ENCODE assay signal across 9 mouse cellular contexts in genomic region chr3:146993834-146994669, GRCm38 (mm10).
DNase-seq lines count a peak whose midpoint lies in the region; ATAC-seq and TF ChIP-seq lines count a peak whose summit lies in the region.
"Had no signal": no experiment of that assay in that cellular context is flagged by ENCODE, and none has a peak within 500 bp of the region (broad histone marks: within the 10 kb centered on the region; RNA-seq: fewer than 3 reads in every experiment).

No protein-coding gene starts in this region.

- no peaks in the 10 kb centered on the region for H3K27me3 ChIP-seq in liver, postnatal 0 days (ENCODE audit: insufficient read depth, low read length)
- H3K27me3 ChIP-seq: megakaryocyte, embryonic 14.5 days had no signal

- DNase-seq in gastrocnemius, adult 2 months, result peak; percentile 34
- no peak for DNase-seq in gastrocnemius, postnatal 25 days
- peak; percentile 12 to 36 for DNase-seq in kidney, postnatal 25 days
- peak; percentile 17 for DNase-seq in liver, postnatal 0 days
- DNase-seq in spleen, postnatal 10 days (ENCODE audit: low spot score in 2 of 2), result no peak

- H3K4me1 ChIP-seq in cortical plate, adult 2 months (ENCODE audit: control insufficient read depth, insufficient read depth, low read length), result no peaks in the 10 kb centered on the region
- H3K4me1 ChIP-seq in liver, postnatal 0 days (ENCODE audit: insufficient read depth), result no peaks in the 10 kb centered on the region
- no peaks in the 10 kb centered on the region for H3K4me1 ChIP-seq in olfactory bulb, adult 2 months (ENCODE audit: control insufficient read depth, insufficient read depth, low read length)
- H3K4me1 ChIP-seq: megakaryocyte, embryonic 14.5 days had no signal

- H3K9me3 ChIP-seq in liver, postnatal 0 days (ENCODE audit: low read length), result no peaks in the 10 kb centered on the region
- H3K9me3 ChIP-seq: megakaryocyte, embryonic 14.5 days had no signal

- no peak overlapping the region for H3K9ac ChIP-seq in liver, postnatal 0 days (replicated peaks)

- no peak overlapping the region for H3K27ac ChIP-seq in gastrocnemius, adult 2 months
- no peak overlapping the region for H3K27ac ChIP-seq in cortical plate, adult 2 months (ENCODE audit: insufficient read depth, low read length)
- H3K27ac ChIP-seq in liver, postnatal 0 days (ENCODE audit: low read depth), result no peak overlapping the region
- no peak overlapping the region for H3K27ac ChIP-seq in olfactory bulb, adult 2 months (ENCODE audit: insufficient read depth, low read depth, low read length)

- intact Hi-C loops in gastrocnemius, adult 2 months (cut with DNase I), result loop anchor here (5.0 kb wide), 1 partner anchor 1013 kb away; no protein-coding TSS in a partner anchor

- no peak for TF ChIP-seq EP300 in liver, postnatal 0 days (IDR thresholded peaks at IDR 0.05; ENCODE audit: low read depth)

- H3K4me2 ChIP-seq in liver, postnatal 0 days (ENCODE audit: low read depth, low read length), result peak overlapping the region; percentile 18; the same call in 1 of the 2 replicates

- TF ChIP-seq POLR2A in cortical plate, adult 2 months (IDR thresholded peaks at IDR 0.05; ENCODE audit: extremely low read depth, insufficient read depth, low read length), result no peak
- TF ChIP-seq POLR2A in olfactory bulb, adult 2 months (IDR thresholded peaks at IDR 0.05; ENCODE audit: insufficient read depth, low read depth, low read length), result no peak

- peak; percentile 71 for TF ChIP-seq CTCF in gastrocnemius, adult 2 months (IDR thresholded peaks at IDR 0.05)
- peak; percentile 88 for TF ChIP-seq CTCF in cortical plate, adult 2 months (IDR thresholded peaks at IDR 0.05; ENCODE audit: extremely low read depth, insufficient read depth, low read length)
- TF ChIP-seq CTCF in liver, postnatal 0 days (IDR thresholded peaks at IDR 0.05; ENCODE audit: low read depth), result peak; percentile 55
- TF ChIP-seq CTCF in olfactory bulb, adult 2 months (IDR thresholded peaks at IDR 0.05; ENCODE audit: insufficient read depth, low read depth, low read length), result peak; percentile 78

- H3K4me3 ChIP-seq in gastrocnemius, adult 2 months, result peak overlapping the region; percentile 60
- no peak overlapping the region for H3K4me3 ChIP-seq in cortical plate, adult 2 months (ENCODE audit: insufficient read depth, low read length)
- H3K4me3 ChIP-seq in liver, postnatal 0 days (ENCODE audit: low read depth, low read length), result no peak overlapping the region
- no peak overlapping the region for H3K4me3 ChIP-seq in olfactory bulb, adult 2 months (ENCODE audit: insufficient read depth, low read depth, low read length)
- H3K4me3 ChIP-seq: megakaryocyte, embryonic 14.5 days had no signal

- peak; percentile 90 for ATAC-seq in granulocyte monocyte progenitor cell, adult 5-6 weeks (replicated peaks; ENCODE audit: poor library complexity, severe bottlenecking)
- no peak for ATAC-seq in liver, postnatal 0 days

- WGBS in liver, postnatal 0 days (ENCODE audit: insufficient replicate concordance), result 43% methylated on average over 26 of the region's 26 CpGs
- WGBS in olfactory bulb, adult 2 months, result 11% methylated on average over 26 of the region's 26 CpGs

- H3K36me3 ChIP-seq in liver, postnatal 0 days (replicated peaks; ENCODE audit: insufficient read depth, low read length), result no peaks in the 10 kb centered on the region

Comparison
In these comparisons a context has a peak if more than half of its experiments do, and no peak if none do; other contexts are left out.
1. DNase-seq: peak in gastrocnemius, adult 2 months (single experiment), kidney, postnatal 25 days (2 of 2) and liver, postnatal 0 days (single experiment); none in gastrocnemius, postnatal 25 days (single experiment) and spleen, postnatal 10 days (0 of 2).
2. Peak in every context shown above with its lines, with median percentiles within 50 percentile points of each other: CTCF ChIP-seq.